Mouse (Mus musculus) thymus, adult 18-20 months (tissue): ENCODE results near the gene Cldn19.
"Not testable (repeated sequence)": the region's sequence is repeated elsewhere in the genome, so short reads cannot be mapped to it uniquely, and the experiment has no call there.

Source experiments
- DNase-seq, 2 experiments: peaks; one replicate each; pipeline ENCODE4 v3.0.0; 2022; ENCODE audit warnings: mixed read lengths in 2 of 2

The Cldn19 gene

DNA sequence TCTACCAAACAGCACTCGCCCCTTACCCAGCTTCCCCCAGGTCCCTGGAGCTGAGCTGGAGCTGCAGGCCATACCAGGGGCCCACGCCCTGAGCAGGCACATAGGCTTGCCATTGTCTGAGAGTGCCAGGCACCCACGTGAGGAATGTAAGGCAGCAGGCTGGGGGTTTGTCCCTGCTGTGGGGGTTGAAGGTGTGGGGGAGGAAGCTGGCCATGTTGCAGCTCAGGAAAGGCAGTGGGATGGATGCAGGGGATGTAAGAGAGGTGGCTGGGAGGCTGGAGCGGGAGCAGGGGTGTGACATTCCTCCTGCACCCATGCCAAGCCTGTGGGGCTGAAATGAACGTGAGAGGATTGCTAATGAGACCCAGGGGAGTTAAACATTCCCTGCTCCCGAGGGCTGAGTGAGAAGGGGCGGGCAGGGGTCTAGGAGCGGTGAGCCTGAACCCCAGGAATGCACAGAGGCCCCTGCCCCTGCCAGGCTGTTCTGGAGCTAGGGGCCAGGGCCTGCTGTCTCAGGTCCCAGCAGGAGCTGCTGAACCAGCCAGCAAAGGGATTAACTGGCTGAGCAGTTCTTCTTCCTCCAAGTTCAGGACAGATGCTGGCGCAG is 1.1 kb upstream of the Cldn19 start:
- DNase-seq: no peak

DNA sequence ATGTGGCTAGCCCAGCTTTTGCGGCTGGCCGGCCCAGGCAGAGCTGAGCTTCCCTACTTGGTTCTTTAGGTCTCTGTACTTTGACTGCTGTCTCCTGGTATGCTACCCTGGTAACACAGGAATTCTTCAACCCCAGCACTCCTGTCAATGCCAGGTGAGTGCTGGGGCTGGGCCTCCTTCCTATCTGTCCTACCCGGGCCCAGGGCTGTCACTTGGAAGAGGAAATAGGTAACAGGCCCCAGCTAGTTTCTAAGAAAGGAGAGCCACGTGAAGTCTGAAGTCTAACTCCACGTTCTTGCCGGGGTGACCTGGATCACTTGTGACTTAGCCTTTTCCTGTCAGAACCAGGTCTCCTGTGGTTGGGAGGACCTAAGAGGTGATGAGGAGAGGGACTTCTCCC is 1.9 kb downstream of the Cldn19 start:
- DNase-seq: no peak

DNA sequence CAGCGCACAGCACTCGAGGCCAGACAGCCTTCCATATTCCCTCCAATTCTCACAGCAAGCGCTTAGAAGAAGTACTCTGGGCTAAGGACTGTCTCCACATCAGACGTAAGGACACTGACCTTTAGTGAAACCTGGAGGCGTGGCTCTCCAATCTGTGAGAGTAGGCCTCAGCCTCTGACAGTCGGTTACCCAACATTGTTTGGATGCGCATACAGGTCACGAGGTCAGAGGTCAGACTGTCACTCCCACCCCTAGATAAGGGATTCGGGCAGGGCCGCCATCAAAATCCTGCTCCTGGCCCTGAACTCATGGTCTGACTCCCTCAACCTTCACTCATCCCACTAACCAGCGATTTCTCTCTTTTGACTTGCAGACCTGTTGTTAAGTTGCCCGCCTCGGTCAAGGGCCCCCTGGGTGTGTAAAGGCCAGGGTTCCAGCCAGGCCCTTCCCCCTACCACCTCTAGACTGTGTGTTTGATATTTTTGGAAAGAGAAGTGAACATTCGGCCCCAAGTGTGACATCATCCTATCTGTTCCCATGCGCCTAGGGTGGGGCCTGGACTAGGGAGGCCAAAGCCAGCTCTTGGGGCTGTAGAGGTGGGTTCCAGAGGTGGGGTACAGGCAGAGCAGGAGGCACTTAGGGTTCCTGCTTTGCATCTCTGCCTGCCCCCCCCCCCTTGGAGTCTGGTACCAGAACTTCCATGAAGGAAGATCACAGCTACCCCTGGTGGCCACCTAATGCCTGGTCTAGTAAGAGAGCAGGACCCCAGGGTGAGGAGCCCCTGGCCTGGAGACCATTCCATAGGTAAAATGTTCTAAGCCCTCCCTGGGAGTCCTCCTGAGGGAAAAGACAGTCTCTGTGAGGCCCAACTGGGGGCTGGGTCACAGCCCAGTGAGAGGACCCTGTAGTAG is 4.4 kb downstream of the Cldn19 start:
- DNase-seq: no peak

DNA sequence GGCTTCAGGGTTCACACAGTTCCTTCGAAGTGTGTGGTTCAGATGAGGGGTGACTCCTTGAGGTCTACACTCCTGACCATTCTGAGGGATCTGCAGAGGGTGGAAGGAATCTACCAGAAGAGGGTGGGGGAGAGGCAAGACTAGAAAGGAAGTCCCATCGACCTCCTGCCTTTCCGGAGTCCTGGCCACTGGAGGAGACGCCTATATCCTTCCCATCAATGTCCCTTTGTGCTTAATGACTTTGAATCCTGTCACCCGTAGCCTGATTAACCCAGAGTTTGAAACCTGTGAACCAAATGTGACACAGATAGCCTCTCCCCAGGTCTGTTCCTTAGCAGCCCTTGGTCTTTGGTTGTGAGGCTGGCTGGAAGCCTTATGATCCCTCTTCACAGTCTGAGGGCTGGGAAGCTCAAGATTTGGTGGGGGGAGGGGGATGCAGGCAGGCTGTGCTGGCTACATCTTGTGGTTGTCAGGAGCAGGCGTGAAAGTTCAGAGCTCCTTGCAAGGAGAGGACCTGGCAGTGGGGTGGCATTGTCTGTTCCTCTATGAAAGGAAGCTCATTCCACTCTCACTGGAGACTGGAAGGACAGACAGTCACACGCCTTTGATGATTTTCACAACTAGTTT is 6.0 kb downstream of the Cldn19 start:
- DNase-seq: no peak

DNA sequence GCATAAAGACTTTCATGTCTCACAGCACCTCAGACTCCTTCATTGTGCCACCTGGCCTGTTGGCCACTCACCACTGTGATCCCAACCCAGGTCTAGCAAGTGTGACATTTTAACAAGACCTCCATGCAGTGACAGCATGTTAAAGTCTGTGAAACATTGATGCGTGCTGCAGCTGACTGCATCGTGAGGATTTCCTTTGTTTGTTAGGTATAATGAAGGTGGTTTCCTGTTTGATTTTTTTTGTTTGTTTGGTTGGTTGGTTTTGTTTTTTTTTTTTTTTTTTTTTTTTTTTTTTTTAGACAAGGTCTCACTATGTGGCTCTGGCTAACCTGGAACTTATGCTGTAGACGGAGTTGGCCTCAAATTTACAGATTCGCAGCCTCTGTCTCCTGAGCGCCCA is 7.3 kb downstream of the Cldn19 start:
- no peak for DNase-seq

DNA sequence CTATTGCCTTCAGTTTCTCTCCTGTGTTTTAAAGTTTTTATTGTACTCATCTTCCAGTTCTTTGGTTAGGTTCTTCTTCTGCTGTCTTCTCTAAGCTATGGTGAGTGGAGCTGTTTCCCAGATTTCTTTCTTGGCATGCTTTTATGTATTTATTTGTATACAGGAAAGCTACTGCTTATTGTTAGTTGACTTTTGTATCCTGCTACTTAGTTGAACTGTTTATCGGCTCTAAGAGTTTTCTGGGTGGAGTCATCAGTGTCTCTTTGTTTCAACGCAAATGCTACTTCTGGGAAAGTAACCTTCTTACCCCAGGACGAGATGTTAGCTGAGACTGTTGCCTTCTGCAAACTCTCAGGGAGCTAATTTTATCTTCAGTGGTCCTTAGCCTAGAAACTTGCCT is 8.2 kb downstream of the Cldn19 start:
- DNase-seq: no peak

DNA sequence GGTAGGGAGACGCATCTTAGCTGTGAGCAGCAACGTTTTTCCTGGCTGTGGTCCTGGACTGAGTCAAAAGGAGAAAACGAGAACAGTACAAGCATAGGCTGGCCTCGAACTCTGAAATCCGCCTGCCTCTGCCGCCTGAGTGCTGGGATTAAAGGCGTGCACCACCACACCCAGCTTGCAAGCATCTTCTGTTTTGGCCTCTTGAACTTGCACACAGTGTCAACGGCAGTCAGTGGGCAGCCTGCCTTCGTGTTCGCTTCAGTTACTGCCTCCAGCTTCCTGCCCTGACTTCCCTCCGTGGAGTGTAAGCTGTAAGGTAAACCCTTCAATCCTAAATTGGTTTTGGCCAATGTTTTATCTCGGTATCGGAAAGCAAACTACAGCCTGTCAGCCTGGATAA is 11.4 kb downstream of the Cldn19 start:
- DNase-seq: no peak

DNA sequence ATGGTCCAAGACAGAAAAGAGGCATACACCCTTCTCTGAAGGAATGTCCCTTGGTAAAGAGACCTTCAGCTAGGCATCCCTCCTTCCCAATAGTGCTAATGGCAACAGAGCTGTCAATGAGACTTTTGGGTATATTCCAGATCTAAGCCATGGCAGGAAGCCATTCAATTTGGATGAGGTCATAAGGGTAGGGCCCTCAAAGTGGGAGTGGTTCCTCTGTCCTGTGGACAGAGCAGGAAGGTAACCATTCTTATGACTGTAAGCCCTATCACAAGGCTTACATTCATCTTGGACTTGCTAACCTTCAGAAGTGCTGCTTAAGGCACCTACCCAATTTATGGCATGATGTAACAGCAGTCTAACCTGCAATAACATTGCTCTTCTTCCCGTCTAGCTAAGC is 19.4 kb downstream of the Cldn19 start:
- no peak for DNase-seq

DNA sequence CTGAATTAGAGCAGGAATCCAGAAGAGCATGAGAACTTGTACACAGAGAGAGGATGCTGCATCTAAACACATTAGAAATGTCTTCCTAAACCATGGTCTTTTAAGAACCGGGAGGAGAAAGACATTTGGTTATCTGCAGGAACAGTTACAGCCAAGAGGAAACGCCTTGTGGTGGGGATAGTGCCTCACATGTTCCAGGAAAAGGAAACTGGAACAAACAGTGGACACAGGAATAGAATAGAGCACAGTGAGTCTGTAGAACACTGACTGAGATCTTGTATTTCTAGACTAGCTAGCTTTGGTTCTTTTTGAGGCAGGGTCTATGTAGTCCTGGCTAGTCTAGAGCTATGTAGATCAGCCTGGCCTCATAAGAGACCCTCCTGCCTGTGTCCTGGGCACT is 20.0 kb downstream of the Cldn19 start:
- DNase-seq: no peak

DNA sequence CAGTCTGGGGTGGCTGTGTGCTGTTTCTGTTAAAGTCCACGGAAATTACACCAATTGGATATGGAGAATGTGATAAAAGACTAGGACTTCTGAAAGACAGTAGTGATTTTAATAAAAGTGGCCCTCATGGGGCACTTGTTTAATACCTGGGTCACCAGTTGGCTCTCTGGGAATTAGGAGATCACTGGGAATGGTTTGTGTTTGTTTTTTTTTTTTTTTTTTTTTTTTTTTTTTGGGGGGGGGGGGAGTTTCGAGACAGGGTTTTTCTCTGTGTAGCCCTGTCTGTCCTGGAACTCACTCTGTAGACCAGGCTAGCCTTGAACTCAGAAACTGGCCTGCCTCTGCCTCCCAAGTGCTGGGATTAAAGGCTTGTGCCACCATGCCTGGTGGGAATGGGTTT is 20.5 kb downstream of the Cldn19 start:
- DNase-seq: no peak

DNA sequence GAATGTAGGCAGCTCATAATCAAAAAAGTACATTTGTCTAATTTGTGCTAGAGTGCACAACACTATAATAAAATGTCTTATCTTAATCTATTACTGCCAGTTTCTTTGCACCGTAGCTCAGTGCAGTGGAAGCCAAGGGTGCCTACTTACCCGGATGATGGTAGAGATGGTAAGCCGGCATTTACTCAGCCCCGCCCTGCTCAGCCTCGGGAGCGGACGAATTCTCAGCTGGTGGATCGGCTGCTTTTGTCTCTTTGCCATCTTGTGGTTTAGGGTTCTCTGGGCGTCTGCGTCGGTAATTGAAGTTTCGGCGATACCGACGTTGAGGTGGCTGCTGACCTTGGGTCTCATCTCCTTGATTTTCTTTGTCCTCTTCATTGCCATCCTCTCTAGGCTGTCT is 23.6 kb downstream of the Cldn19 start:
- DNase-seq: not testable (repeated sequence)

DNA sequence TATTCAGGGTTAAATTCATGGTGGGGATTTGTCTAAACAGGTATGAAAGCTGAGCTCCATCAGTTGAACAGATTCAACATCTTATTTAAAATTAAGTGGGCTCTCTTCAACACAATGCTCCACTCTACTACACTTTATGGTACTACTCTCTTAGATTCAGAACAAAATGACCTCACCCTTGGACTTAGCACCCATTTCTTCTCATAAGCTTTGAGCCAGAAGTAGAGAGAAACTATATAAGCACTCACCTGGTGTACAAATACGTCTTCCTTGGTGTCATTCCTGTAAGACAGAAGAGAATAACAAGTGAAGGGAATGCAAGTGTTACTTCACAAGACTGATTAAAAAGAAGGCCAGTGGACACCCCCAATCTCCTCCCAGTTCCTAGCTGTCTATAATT is 29.6 kb downstream of the Cldn19 start:
- no peak for DNase-seq

DNA sequence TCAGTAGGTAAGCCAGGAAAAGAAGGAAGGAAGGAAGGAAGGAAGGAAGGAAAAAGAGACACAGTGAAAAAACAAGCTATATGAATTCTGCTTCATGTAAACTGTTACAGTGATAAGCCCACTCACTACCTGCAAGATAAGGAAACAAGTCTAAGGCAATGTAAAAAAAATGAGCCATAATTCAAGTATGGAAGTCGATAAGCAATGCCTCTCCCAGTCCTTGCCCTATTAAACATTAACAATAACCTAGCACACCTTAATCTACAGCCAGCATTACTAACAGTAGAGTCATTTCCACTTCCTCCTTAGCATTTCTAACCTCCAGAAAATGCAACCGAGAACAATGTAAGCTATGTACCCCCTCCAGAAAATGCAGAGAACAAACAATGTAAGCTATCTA is 30.1 kb downstream of the Cldn19 start:
- no peak for DNase-seq

DNA sequence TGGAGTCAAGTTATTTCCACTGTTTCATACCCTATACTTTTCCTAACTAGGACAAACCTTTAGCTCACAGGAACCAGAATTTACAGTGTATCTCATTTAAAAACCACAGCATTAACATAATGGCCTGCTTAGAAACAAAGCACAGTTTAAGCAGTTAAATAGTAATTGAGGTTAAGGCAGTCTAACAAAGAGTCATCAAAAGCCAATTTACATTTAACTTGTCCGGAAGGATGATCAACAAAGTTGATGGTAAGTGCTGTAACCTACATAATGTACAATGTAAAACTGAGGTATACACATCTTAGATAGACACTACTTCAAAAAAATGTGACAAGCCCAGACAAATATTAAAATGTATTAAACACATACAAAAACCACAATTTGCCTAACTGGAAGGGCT is 36.7 kb downstream of the Cldn19 start:
- no peak for DNase-seq

DNA sequence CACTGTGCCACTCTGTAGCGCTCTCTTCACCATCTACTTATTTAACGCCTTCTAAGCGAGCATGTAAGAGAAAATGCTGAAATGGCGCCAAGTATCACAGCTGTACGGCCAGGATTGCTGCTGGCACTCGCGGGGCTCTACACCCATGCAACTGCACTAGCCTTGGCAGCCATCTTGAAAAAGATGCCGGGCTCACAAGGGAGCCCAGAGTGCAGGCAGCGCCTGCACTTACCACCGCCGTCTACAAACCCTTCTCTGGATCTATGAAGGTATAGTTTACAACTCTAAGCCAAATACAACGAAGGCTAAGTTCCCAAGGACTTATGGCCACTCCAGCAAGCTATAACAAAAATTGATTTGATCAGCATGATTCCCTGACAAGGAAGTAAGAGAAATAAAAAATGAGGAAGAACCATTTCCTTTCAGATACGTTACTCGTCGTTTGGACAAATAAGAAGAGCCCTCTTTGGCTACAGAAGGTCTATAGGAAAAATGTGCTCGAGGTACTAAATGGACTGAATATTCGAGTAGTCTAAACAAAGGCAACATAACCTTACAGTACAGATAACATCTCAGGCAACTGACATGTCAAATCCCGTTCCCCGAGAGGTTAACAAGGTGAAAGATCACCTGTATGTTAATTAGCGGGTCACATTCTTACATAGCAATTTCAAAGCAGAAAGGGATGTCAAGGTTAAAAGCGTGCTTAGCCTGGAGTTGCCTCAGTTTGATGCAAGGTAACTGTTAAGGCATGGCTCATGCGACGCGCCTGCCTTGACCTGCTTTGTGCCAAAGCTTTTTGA is 37.8 kb downstream of the Cldn19 start:
- peak; percentile 17 to 24 for DNase-seq

DNA sequence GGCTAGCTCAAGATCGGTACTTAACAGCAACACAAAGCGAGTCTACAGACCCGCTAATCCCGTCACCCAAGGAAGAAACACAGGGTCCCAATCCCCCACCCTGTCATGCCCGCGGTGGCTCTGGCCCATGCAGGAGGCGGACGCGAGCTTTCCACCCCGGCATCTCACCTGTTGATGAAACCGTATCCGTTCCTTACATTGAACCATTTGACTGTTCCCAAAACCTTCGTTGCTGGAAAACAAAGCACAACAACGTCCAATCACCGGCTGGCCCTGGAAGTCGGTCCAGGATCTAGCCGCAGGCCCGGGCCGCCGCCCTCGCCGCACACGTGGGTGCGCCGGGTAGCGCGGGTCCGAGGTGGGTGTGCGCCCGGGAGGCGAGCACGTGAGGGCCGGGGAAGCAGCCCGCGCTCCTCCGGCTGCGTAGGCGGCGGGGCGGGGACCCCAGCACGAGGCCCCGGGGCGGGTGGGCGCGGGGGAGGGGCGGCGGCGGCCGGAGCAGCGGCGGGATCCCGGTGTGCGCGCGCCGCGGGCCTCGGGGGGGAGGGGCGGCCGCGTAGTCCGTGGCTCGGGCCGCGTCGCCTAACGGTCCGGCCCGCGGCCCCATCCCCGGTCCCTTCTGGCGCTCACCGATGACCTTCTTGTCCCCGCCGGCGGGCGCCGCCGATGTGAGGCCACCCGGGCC is 38.5 kb downstream of the Cldn19 start:
- DNase-seq: peak; percentile 15 to 23

DNA sequence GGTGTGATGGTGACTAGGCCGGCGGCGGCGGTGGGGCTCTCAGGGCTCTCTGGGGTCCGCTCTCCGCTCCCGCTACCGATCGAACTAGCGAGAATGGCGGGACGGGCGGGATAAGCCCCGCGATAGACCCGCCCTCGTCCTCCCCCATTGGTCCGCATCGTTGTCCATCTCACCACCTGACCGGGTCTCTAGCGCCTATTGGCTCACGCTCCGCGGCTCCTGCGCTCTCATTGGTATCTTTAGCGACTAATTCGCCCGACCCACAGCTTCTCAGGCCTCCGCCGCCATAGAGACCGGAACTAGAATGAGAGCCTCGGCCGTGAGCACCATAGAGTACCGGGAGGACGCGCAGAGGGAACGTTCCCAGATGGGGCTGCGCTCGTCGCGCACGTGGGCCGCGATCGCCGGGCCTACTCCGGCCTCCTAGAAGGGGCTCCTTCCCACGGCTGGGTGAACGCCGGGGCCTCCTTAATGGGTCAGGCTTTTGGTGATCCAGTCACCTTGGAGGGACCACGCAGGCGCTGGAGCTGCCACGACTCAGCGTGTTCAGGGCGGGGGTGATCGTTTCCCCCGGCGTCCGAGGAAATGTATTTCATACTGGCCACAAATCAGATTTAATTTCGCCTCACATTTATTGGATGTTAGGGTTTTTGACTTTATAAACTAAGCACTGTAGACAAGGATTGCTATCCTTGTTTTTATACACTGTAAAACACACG is 39.4 kb downstream of the Cldn19 start, which contains the start of gene Ybx1:
TSS of gene Ybx1 (minus strand) at position 190 of the 719 bp plus-strand sequence.
- peak; percentile 97 to 98 for DNase-seq

DNA sequence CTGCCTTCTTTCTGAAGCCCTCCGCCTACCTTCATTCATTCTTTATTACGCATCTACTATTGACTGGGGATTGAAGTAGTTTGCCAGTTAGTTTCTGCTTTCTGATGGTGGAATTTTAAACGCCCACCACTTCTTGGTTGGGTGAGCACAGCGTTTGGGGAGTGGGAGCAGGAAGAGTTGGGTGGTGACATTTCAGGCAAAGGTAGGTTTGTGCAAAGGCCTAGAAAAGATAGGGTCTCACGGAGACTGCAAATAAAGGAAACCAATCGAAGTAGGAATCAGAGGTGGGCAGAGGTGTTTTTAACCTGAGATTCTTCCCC is 39.9 kb downstream of the Cldn19 start:
- no peak for DNase-seq

DNA sequence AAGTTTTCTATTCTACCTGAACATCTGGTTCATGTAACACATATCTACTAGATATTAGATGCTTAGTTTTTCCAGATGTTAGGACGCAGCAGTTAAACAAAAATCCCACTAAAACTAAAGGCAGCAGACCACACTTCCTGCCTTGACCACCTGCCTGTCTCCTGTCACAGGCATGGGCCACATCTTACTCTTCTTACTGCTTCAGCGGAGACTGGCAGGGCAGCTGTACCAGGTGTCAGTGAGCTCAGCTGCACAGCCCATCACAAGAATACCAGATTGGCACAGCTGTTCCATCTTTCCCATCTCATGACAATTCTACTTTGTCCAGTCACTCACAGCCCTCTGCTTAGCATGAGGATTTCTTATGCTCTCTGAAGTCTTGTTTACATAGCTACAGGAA is 42.1 kb downstream of the Cldn19 start:
- no peak for DNase-seq

DNA sequence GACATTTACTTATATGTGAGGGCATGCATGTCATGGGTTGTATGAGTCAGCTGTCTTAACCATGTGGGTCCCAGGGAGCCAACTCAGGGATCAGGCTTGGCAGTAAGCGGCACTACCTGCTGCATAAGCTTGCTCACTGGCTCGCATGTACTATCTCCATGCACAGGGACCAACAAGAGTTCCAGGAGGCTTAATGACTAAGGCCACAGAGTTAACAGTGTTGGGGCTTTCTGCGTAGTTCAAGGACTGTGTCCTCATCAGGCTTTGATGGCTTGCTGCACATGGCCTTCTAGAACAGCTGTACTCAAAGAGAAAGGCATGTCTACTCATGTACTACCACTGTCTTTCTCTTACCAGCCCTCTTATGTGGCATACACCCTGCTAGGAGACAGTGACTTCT is 45.5 kb downstream of the Cldn19 start:
- no peak for DNase-seq

DNA sequence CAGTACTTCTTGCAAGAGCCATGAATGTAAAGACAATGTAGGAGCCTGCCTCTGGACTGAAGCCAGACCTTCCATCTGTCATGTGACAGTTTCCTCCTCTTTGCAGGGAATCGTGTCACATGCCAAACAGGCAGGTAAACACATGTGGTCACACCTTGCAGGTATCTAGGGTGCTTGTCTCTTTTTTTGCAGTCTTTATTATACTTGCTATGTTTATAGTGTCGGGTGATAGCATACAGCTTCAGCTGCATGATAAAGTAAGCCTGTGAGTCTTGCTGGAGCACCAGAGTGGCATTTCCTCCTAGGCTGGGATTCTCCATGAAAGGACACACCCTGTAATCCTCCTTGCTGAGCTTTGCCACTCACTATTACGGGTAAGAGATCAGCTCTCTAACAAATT is 46.6 kb downstream of the Cldn19 start:
- no peak for DNase-seq

DNA sequence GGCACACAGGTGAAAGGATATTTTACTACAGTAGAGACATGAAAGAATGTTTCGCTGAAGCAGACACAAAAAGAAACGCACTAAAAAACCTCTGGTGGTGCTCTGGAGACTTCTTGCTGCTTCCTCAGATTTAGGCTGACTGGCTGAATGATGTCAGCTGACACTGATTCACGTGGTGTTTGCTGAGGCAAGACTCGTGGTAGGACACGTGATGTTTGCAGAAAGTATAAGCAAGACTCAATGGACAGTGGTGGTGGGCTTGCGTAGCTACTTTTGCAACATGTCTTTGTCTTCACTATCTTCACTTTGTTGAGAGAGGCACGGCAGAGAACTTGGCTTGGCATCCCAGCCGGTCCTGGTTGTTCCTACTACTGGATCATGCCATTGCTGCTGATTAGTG is 48.1 kb downstream of the Cldn19 start:
- no peak for DNase-seq
